Mouse (Mus musculus): ENCODE results near the gene Nmrk2. TPM values are rescaled to one million over a fixed set of nuclear protein-coding genes. Genes with fewer than 3 reads are reported as not detected.
A peak's percentile ranks its signal among the peaks of the same experiment; 100 is the strongest.

Nmrk2 gene
- polyA plus RNA-seq, 1 experiment from 2014 or later: not detected

DNA sequence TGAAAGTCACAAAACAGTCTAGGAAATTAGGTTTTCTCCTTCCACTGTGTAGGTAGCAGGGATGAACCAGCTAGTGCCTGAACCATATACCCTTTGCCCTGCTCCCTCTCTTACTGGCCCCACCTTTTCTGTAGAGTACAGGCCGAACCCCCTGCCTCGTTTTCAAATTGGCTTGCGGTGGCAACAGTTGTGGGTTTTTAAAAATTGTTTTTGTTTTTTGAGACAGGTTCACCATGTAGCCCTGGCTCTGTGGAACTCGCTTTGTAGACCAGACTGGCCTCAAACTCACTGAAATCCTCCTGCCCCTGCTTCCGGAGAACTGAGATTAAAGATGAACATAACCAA, 33.8 kb downstream of the Nmrk2 start:
- peak overlapping the region; percentile 88 for H3K27ac ChIP-seq (ENCODE audit: low read depth)
- H3K9me3 ChIP-seq (ENCODE audit: low read length): no peaks in the 10 kb centered on the region
- no peaks in the 10 kb centered on the region for H3K27me3 ChIP-seq (ENCODE audit: insufficient read depth, low read length)
- no peak for TF ChIP-seq EP300 (IDR thresholded peaks at IDR 0.05; ENCODE audit: low read depth)
- no peak for TF ChIP-seq CTCF (IDR thresholded peaks at IDR 0.05; ENCODE audit: low read depth)
- peaks cover 16% of the 10 kb centered on the region for H3K4me1 ChIP-seq (ENCODE audit: insufficient read depth)
- DNase-seq: peak; percentile 61
- H3K9ac ChIP-seq (replicated peaks): peak overlapping the region; percentile 41
- ATAC-seq: peak; percentile 59
- H3K4me3 ChIP-seq (ENCODE audit: low read depth, low read length): peak overlapping the region; percentile 83
- 6% methylated on average over 5 of the region's 5 CpGs for WGBS (ENCODE audit: insufficient replicate concordance)
- peaks cover 11% of the 10 kb centered on the region; the same call in 1 of the 2 replicates for H3K36me3 ChIP-seq (replicated peaks; ENCODE audit: insufficient read depth, low read length)
- H3K4me2 ChIP-seq (ENCODE audit: low read depth, low read length): peak overlapping the region; percentile 91

DNA sequence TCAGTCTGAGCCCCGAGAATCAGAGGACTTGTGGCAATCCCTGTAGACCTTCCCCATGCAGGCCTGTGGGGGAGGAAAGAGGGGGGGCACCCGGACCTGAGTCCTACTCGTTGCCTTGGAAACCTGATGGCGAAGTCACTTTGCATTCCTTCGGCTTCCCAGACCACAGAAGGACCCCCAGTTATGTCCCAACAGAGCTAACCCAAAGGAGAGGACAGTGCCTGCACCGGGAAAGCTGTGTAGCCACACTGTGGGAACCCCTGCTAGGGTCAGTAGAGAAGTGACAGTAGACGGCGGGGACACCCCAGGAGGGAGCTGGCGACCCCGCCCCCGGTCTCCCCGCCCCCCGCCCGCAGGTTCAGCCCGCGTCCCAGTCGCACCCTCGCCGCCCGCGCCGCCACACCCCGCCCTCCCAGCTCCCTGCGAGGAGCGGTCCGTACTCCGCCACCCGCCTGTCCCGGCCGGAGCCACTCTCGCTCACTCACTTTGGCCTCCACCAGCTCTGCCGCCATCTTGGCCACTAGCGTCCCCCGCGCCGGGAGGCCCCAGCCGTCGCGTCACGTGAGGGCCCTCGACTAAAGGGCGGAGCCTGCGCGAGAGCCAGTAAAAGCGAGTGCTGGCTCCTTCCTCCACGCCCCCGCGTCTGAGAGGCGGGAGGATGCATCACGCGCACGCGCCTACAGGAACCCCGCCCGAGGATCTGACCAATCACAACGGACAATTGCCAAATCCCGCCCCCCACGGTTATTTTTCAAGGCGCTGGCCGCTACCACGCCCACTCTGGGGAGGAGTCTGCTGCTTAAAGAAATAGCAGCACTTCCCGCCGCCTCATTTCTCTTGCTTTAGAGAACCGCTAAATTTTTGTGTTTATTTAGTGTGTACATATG, 34.4 kb downstream of the Nmrk2 start, which contains the start of gene Pias4:
TSS of gene Pias4 (minus strand) at position 724 of the 887 bp plus-strand sequence.
- peak; percentile 100 for DNase-seq
- peak within 1 kb of the TSS; percentile 86 for H3K9ac ChIP-seq (replicated peaks)
- TF ChIP-seq EP300 (IDR thresholded peaks at IDR 0.05; ENCODE audit: low read depth): no peak
- no peak for TF ChIP-seq CTCF (IDR thresholded peaks at IDR 0.05; ENCODE audit: low read depth)
- 2% methylated on average over 59 of the region's 64 CpGs for WGBS (ENCODE audit: insufficient replicate concordance)
- H3K4me2 ChIP-seq (ENCODE audit: low read depth, low read length): peak within 1 kb of the TSS; percentile 91
- no peaks in the 10 kb centered on the region for H3K27me3 ChIP-seq (ENCODE audit: insufficient read depth, low read length)
- ATAC-seq: peak; percentile 91
- peak within 1 kb of the TSS; percentile 88 for H3K27ac ChIP-seq (ENCODE audit: low read depth)
- H3K4me3 ChIP-seq (ENCODE audit: low read depth, low read length): peak within 1 kb of the TSS; percentile 83
- peaks cover 11% of the 10 kb centered on the region; the same call in 1 of the 2 replicates for H3K36me3 ChIP-seq (replicated peaks; ENCODE audit: insufficient read depth, low read length)
- H3K9me3 ChIP-seq (ENCODE audit: low read length): no peaks in the 10 kb centered on the region
- peaks cover 20% of the 10 kb centered on the region for H3K4me1 ChIP-seq (ENCODE audit: insufficient read depth)

DNA sequence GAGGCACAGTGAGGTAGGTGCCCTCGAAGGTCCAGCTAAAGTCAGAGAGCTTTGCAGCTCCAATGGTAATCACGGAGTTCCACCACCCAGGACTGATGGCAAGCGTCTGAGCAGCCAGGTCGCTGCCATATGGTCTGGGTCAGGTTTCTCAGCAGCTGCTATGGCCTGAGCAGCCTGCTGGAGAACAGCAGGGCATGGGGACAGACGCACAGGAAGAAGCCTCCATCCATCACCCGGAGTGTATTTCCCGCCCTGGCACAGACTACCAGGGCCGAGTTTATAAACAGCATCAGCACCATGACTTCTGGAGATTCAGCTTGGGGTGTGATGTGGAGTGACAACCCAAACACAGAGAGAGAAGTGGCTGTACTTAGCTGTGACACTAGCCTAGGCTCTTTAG, 36.7 kb downstream of the Nmrk2 start:
- H3K36me3 ChIP-seq (replicated peaks; ENCODE audit: insufficient read depth, low read length): peaks cover 16% of the 10 kb centered on the region; the same call in 1 of the 2 replicates
- no peaks in the 10 kb centered on the region for H3K9me3 ChIP-seq (ENCODE audit: low read length)
- H3K27ac ChIP-seq (ENCODE audit: low read depth): no peak overlapping the region
- TF ChIP-seq EP300 (IDR thresholded peaks at IDR 0.05; ENCODE audit: low read depth) (no peak), CTCF (IDR thresholded peaks at IDR 0.05; ENCODE audit: low read depth) (no peak)
- WGBS (ENCODE audit: insufficient replicate concordance): 80% methylated on average over 8 of the region's 8 CpGs
- no peak overlapping the region for H3K4me3 ChIP-seq (ENCODE audit: low read depth, low read length)
- H3K4me2 ChIP-seq (ENCODE audit: low read depth, low read length): no peak overlapping the region
- H3K27me3 ChIP-seq (ENCODE audit: insufficient read depth, low read length): no peaks in the 10 kb centered on the region
- no peak overlapping the region; the same call in 1 of the 2 replicates for H3K9ac ChIP-seq (replicated peaks)
- ATAC-seq: no peak
- DNase-seq: no peak
- H3K4me1 ChIP-seq (ENCODE audit: insufficient read depth): peaks cover 30% of the 10 kb centered on the region

DNA sequence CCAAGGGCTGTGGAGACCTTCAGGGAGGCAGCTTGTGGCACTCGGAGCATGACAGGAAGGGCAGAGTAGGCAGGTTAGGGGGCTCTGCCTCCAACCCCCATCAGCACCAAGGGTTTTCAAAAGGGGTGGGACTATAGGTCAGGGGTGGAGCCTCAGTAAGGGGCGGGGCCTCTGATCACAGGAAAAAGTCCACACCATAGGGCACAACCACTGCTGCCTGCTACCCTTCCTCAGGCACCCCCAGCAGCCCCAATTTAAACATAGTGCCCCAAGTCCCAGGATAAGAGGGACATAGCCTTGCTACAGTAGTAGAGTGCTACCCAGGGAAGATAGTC, 39.6 kb downstream of the Nmrk2 start:
- Histone ChIP-seq H3K4me3 (ENCODE audit: low read depth, low read length) (no peak overlapping the region), H3K36me3 (replicated peaks; ENCODE audit: insufficient read depth, low read length) (peaks cover 28% of the 10 kb centered on the region), H3K4me1 (ENCODE audit: insufficient read depth) (peaks cover 22% of the 10 kb centered on the region), H3K4me2 (ENCODE audit: low read depth, low read length) (0 out of 2 replicates have a peak overlapping the region, but pooled peaks have one; percentile 18), H3K27ac (ENCODE audit: low read depth) (0 out of 2 replicates have a peak overlapping the region, but pooled peaks have one; percentile 11), H3K9ac (replicated peaks) (0 out of 2 replicates have a peak overlapping the region, but pooled peaks have one; percentile 21), H3K27me3 (ENCODE audit: insufficient read depth, low read length) (no peaks in the 10 kb centered on the region), H3K9me3 (ENCODE audit: low read length) (no peaks in the 10 kb centered on the region)
- DNase-seq (no peak), ATAC-seq (peak; percentile 45)
- no peak for TF ChIP-seq CTCF (IDR thresholded peaks at IDR 0.05; ENCODE audit: low read depth)
- TF ChIP-seq EP300 (IDR thresholded peaks at IDR 0.05; ENCODE audit: low read depth): no peak
- 16% methylated on average over 1 of the region's 2 CpGs for WGBS (ENCODE audit: insufficient replicate concordance)

DNA sequence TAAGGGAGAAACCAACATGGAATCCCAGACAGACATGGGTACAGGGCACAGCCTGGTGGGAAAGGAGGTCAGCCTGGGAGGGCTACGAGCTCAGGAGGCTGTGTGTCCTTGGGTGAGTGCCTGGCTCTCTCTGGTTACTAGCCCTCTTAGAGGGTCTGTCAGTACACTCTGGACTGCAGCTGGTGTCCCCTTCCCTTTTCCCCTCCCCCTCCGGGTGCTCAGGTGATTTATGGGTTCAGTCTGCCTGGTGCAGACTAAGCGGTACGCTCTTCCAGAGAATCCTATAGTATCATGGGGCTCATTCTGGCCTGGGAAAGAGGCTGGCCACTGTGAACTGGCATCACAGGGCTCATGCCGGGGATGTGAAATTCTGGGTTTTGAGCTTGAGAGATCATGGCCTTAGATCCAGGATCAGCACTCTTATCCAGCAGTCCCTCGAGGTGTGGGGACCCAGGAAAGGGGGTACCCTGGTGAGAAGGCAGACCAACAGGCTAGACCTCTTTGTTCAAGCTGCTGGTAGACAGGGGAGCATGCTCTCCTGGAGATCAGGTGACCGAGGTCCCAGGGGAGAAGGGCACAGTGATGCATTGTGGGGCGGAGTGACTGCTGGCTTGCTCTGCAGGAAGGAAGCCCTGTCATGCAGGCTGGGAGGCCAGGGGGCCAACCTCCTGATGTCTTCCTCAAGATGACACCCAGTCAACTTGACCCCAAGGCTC, 40.1 kb downstream of the Nmrk2 start:
- TF ChIP-seq EP300 (IDR thresholded peaks at IDR 0.05; ENCODE audit: low read depth) (no peak), CTCF (IDR thresholded peaks at IDR 0.05; ENCODE audit: low read depth) (no peak)
- 0 out of 2 replicates have a peak overlapping the region, but pooled peaks have one; percentile 18 for H3K4me2 ChIP-seq (ENCODE audit: low read depth, low read length)
- no peaks in the 10 kb centered on the region for H3K27me3 ChIP-seq (ENCODE audit: insufficient read depth, low read length)
- peaks cover 34% of the 10 kb centered on the region for H3K36me3 ChIP-seq (replicated peaks; ENCODE audit: insufficient read depth, low read length)
- no peaks in the 10 kb centered on the region for H3K9me3 ChIP-seq (ENCODE audit: low read length)
- WGBS (ENCODE audit: insufficient replicate concordance): 70% methylated on average over 8 of the region's 8 CpGs
- peak; percentile 69 for DNase-seq
- H3K27ac ChIP-seq (ENCODE audit: low read depth): peak overlapping the region; percentile 11; the same call in 1 of the 2 replicates
- H3K4me3 ChIP-seq (ENCODE audit: low read depth, low read length): no peak overlapping the region
- H3K4me1 ChIP-seq (ENCODE audit: insufficient read depth): peaks cover 19% of the 10 kb centered on the region
- H3K9ac ChIP-seq (replicated peaks): no peak overlapping the region
- peak; percentile 50 for ATAC-seq

DNA sequence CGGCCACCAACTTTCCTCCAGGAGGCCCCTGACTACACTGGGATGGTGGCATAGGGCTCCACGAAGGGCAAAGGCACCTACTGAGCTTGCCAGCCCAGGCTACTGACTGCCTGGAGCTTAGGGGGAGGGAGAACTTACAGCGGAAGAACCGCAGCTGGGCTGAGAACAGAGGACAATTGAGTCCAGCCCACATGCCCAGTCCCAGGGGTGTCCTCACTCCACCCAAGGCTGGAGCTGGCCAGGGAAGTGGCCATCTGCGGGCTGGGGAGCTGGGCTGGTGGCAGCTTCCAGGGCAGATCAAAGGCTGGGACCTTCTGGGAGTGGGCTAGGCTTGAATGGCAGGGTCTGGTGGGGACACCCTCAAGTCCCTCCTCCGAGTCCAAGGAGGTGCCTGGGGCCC, 47.1 kb downstream of the Nmrk2 start:
- Histone ChIP-seq H3K9me3 (ENCODE audit: low read length) (no peaks in the 10 kb centered on the region), H3K4me2 (ENCODE audit: low read depth, low read length) (no peak overlapping the region), H3K4me1 (ENCODE audit: insufficient read depth) (peaks cover 4% of the 10 kb centered on the region), H3K4me3 (ENCODE audit: low read depth, low read length) (no peak overlapping the region), H3K36me3 (replicated peaks; ENCODE audit: insufficient read depth, low read length) (peaks cover 74% of the 10 kb centered on the region), H3K9ac (replicated peaks) (no peak overlapping the region), H3K27me3 (ENCODE audit: insufficient read depth, low read length) (no peaks in the 10 kb centered on the region), H3K27ac (ENCODE audit: low read depth) (no peak overlapping the region)
- no peak for ATAC-seq
- TF ChIP-seq CTCF (IDR thresholded peaks at IDR 0.05; ENCODE audit: low read depth): no peak
- TF ChIP-seq EP300 (IDR thresholded peaks at IDR 0.05; ENCODE audit: low read depth): no peak
- DNase-seq: no peak
- WGBS (ENCODE audit: insufficient replicate concordance): 92% methylated on average over 6 of the region's 6 CpGs
